Mouse (Mus musculus) kidney, adult 2 months (tissue): ENCODE measurements around the gene C1rl. TPM values are rescaled to one million over a fixed set of nuclear protein-coding genes. Genes with fewer than 3 reads are reported as not detected.
"Not testable (repeated sequence)": the region's sequence is repeated elsewhere in the genome, so short reads cannot be mapped to it uniquely, and the experiment has no call there.

Source experiments
- DNase-seq: peaks from one replicate; pipeline ENCODE4 v3.0.0; 2021
- H3K27ac ChIP-seq: fragments of 200-500 bp; 2 replicates; pipeline ENCODE4 v1.5.1; 2012; ENCODE audit warnings: low read depth, low read length, control low read depth, inconsistent platforms; ENCODE audit not compliant: insufficient read depth
- H3K27me3 ChIP-seq: fragments of 200-500 bp; replicated peaks from 2 replicates; pipeline ENCODE4 v1.6.1; 2012; ENCODE audit warnings: mild to moderate bottlenecking, moderate library complexity, low read length, inconsistent platforms; ENCODE audit not compliant: control insufficient read depth, insufficient read depth
- H3K36me3 ChIP-seq: fragments of 200-500 bp; 2 replicates; pipeline ENCODE4 v1.6.1; 2012; ENCODE audit warnings: mild to moderate bottlenecking, moderate library complexity, low read length, inconsistent platforms; ENCODE audit not compliant: control insufficient read depth, insufficient read depth
- H3K4me1 ChIP-seq: fragments of 200-500 bp; 2 replicates; pipeline ENCODE4 v1.6.1; 2011; ENCODE audit warnings: low read length; ENCODE audit not compliant: control insufficient read depth, insufficient read depth
- H3K4me3 ChIP-seq: fragments of 200-500 bp; 2 replicates; pipeline ENCODE4 v1.5.1; 2011; ENCODE audit warnings: mild to moderate bottlenecking, low read depth, low read length, control low read depth; ENCODE audit not compliant: insufficient read depth
- CTCF ChIP-seq: fragments of 200-500 bp; conservative IDR thresholded peaks from 2 replicates; pipeline ENCODE4 v1.5.1; 2011; ENCODE audit warnings: low read depth, mild to moderate bottlenecking, control low read depth, low read length, moderate library complexity, mixed read lengths; ENCODE audit not compliant: insufficient read depth, insufficient read length
- POLR2A ChIP-seq: fragments of 200-500 bp; IDR thresholded peaks from one replicate; pipeline ENCODE4 v1.6.1; 2011; ENCODE audit warnings: low read depth, low read length, control low read depth
- WGBS: fragments of 180-500 bp; shearing (Covaris S2); methylation state at CpG from one replicate; pipeline ENCODE4 v1.1.7; 2018; 5-methylcytosine and 5-hydroxymethylcytosine counted together
- polyA plus RNA-seq: library from polyadenylated mRNA; depleted of rRNA; stranded (reverse); fragments of >200 nt; gene quantifications from 2 replicates; pipeline ENCODE4 v1.2.3, GENCODE M21; 2012

C1rl gene
- polyA plus RNA-seq, 1 experiment = 14.3 TPM

DNA sequence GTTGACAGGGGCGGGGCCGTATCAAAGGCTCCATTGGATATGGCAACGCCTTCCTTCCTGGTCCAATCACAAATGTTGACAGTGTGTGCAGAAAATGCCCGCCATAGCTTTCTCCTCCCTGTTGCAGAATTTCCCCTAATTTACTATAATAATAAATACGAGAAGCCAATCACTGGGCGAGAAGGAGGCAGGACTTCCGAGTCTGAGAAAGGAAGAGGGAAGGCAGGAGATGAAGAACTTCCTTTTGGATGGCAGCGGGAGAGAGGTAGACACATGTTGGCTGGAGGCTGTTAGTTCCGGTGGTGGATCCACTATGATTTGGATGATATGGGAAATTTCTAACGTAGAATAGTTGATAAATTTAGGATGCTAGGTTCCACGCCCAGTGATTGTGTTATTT is 18.3 kb upstream of the C1rl start:
- TF ChIP-seq POLR2A = no peak
- no peak for TF ChIP-seq CTCF
- no peak overlapping the region for H3K4me3 ChIP-seq
- H3K4me1 ChIP-seq = peaks cover 3% of the 10 kb centered on the region; the same call in 1 of the 2 replicates
- no peaks in the 10 kb centered on the region for H3K27me3 ChIP-seq
- DNase-seq = no peak
- WGBS = 85% methylated on average over 11 of the region's 11 CpGs
- no peak overlapping the region for H3K27ac ChIP-seq
- no peaks in the 10 kb centered on the region for H3K36me3 ChIP-seq

GRCm38 (mm10) chr6:124475335-124476075 is 17.4 kb upstream of the C1rl start:
- 89% methylated on average over 8 of the region's 11 CpGs for WGBS

DNA sequence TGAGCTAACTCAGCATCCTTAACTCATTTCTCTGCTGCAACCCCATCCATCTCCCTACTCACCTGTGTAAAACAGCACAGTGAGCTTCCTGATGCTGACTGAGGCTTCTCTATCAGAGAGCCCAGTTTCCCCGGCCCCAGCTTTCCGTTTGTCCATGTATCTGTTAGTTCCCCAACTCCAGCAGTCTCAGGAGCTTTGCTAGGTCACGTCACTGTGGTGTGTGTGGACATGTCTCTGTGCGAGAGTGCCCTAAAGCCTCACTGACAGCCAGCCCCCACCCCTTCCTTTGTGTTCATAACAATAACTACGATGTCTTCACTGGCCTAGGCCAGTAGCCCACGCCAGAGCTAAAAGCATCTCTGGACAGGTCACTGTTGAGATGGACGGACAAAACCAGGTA is 16.7 kb upstream of the C1rl start:
- no peaks in the 10 kb centered on the region for H3K36me3 ChIP-seq
- WGBS = 89% methylated on average over 7 of the region's 7 CpGs
- no peak for TF ChIP-seq CTCF
- TF ChIP-seq POLR2A = no peak
- no peaks in the 10 kb centered on the region for H3K27me3 ChIP-seq
- no peak overlapping the region for H3K27ac ChIP-seq
- DNase-seq = no peak
- H3K4me3 ChIP-seq = no peak overlapping the region
- H3K4me1 ChIP-seq = peaks cover 5% of the 10 kb centered on the region; the same call in 1 of the 2 replicates

More at GRCm38 (mm10) chr6:124475335-124476075, 17.4 kb upstream of the C1rl start:
- not testable (repeated sequence) for H3K4me3 ChIP-seq, DNase-seq, H3K27me3 ChIP-seq, H3K27ac ChIP-seq, H3K4me1 ChIP-seq, H3K36me3 ChIP-seq

- 81% methylated on average over 11 of the region's 11 CpGs for WGBS
- peaks cover 5% of the 10 kb centered on the region; the same call in 1 of the 2 replicates for H3K4me1 ChIP-seq
- no peak for TF ChIP-seq POLR2A
- no peak for TF ChIP-seq CTCF
These were observed 16.1 kb upstream of the C1rl start for GRCm38 (mm10) chr6:124476796-124477195.

GRCm38 (mm10) chr6:124477221-124477655 is 15.7 kb upstream of the C1rl start:
- Histone ChIP-seq H3K4me3 (no peak overlapping the region), H3K27me3 (no peaks in the 10 kb centered on the region), H3K36me3 (no peaks in the 10 kb centered on the region), H3K4me1 (peaks cover 5% of the 10 kb centered on the region; the same call in 1 of the 2 replicates), H3K27ac (no peak overlapping the region)
- TF ChIP-seq POLR2A (no peak), CTCF (no peak)
- DNase-seq = no peak
- WGBS = 64% methylated on average over 5 of the region's 5 CpGs

More at GRCm38 (mm10) chr6:124476796-124477195, 16.1 kb upstream of the C1rl start:
- H3K4me3 ChIP-seq = no peak overlapping the region
- H3K27ac ChIP-seq = no peak overlapping the region
- no peaks in the 10 kb centered on the region for H3K27me3 ChIP-seq
- DNase-seq = no peak
- no peaks in the 10 kb centered on the region for H3K36me3 ChIP-seq

DNA sequence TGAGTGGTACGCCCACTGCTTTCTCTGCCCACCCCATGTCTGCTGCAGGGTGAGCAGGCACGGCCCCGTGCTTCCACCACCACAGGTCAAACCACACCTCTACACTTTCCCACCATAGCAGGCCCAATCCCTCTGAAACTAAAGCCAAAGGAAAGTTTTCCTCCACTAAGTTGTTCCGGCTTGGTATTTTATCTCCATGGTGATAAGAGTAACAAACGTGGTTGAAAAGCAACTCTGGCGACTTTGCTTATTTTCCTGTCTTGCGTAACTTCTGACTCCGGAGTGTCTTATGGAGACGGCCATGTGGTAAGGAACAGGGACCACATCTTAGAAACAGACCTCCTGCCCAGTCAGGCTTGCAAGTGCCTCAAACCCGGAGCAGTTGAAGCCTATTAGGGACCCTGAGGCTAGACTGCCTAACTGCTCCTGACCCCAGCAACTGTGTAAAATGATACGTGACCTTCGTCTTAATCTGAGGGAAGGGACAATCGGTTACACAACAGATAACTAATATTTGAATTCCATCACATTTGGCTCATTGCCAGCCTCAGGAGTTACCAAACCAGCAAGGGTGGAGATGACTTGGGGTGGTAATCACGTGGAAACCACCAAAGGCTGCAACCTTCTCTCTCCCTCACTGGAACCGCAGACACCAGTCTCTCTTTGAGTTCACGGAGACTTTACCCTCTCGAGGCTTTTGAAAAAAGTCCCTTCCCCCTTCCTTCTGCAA is 14.8 kb upstream of the C1rl start:
- WGBS = 39% methylated on average over 17 of the region's 17 CpGs
- no peak overlapping the region for H3K4me3 ChIP-seq
- no peaks in the 10 kb centered on the region for H3K27me3 ChIP-seq
- peak; percentile 33 for DNase-seq
- H3K36me3 ChIP-seq = no peaks in the 10 kb centered on the region
- H3K27ac ChIP-seq = no peak overlapping the region
- TF ChIP-seq POLR2A = no peak
- no peak for TF ChIP-seq CTCF
- peaks cover 10% of the 10 kb centered on the region; the same call in 1 of the 2 replicates for H3K4me1 ChIP-seq

DNA sequence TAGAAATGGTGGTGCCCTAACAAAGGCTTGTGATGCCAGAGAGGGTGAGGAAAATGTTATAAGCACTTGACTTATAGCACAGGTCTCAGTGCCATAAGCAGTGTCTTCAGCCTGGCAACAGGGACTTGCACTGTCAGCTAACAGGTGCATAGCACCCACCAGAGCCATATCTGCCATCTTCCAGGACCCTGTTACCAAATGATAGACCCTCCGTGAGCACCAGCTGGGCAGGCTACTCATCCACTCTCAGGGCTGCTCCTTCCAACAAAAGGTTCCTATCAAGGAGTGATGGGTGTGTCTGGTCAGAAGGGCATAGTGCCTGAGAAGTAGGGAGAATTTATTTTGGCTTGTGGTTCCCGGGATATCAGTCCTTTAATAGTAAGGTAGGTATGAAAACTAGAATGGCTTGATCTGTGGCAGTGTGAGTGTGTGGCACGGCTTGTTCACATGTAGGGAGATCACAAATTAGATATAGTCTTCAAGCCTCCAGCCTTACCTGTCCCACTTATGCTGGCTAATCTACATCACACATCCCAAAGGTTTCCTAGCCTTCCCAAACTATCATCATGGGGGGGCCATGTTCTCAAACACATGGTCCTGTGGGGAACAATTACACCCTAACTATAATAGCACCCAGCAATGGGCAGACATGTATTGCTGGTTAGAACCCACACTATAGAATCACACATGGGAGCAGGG is 13.9 kb upstream of the C1rl start:
- no peaks in the 10 kb centered on the region for H3K27me3 ChIP-seq
- H3K36me3 ChIP-seq = no peaks in the 10 kb centered on the region
- DNase-seq = no peak
- H3K4me1 ChIP-seq = peaks cover 11% of the 10 kb centered on the region; the same call in 1 of the 2 replicates
- H3K4me3 ChIP-seq = no peak overlapping the region
- H3K27ac ChIP-seq = no peak overlapping the region
- WGBS = 91% methylated on average over 3 of the region's 3 CpGs
- TF ChIP-seq CTCF = no peak
- no peak for TF ChIP-seq POLR2A
